Mouse (Mus musculus): Measurements from ENCODE around the gene Gm42417.

Gm42417 gene

DNA sequence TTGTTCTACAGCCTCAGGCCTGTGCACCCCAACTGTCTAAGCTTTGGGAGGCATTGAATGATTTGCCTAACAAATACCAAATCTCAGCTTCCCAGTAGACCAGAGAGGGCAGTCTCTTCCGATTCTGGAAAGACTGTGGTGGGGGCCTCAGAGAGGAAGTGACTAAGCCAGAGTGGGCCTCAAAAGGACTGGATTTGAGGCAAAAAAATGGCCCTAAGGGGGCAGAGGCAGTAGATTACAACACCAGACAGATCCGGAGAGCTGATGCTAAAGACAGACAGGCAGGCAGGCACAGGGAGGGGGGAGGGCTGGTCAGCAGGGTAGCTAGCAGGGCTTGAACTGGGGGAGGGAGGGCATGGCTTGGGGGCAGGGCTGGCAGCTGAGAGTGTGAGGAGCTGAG lies 27.2 kb upstream of the Gm42417 start:
- in situ Hi-C loops (cut with MboI; ENCODE audit: low sequenced_read_pairs) = no loop called here

DNA sequence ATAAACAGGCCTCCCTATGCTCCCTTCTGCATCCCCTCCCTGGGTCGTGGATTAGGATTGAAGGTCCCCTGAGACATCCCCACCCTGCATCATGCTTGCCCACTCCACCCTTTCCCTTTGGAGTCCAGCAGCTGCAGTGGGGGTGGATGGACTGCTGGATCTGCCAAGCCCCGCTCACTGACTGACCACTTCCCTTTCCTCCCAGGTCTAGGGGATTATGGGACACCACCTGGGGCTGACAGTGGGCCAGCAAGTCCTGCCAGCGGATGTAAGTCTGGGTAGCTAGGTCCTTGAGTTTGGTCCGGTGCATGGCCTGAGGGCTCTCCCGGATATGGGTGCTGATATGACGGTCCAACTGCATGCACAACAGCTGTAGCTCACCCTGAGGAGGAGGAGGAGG lies 24.9 kb upstream of the Gm42417 start:
- in situ Hi-C loops (cut with MboI; ENCODE audit: low sequenced_read_pairs) = no loop called here

DNA sequence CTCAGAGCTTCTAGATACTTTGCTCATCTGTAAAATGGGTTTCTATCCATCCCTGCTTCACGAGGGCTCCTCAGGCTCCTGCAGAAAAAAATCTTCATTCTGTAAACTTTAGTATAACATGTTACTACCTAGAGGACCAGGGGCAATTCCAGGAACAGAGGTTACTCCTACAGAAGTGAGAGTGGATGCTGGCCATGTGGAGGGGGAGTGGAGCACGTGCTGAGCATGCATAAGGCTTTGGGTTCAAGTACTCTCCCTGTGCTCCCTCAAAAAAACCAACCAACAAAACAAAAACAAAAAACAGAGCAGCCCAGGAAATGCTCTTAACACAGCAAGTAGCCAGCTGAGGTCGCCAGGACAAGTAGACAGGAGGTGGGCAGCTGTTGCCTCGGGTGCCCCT lies 24.4 kb upstream of the Gm42417 start:
- in situ Hi-C loops (cut with MboI; ENCODE audit: low sequenced_read_pairs) = no loop called here

DNA sequence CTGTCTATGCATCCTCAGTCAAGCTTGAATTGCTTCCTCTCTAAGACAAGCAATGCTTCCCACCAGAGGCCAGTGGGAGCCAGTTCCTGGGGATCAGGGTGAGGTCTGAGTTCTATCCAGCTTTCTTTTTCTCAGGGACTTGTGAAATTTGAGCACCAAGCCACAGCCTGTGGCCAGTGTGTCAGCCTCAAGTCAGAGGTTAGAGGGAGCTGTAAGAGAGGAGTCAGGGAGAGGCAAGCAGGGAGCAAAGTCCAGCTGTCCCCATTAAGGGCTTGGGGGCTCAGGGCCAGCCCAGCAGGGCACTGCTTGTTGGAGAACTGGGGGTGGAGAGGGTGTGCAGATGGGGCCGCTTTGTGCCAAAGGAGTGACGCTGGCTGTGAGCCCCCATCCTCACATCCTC lies 24.0 kb upstream of the Gm42417 start:
- in situ Hi-C loops (cut with MboI; ENCODE audit: low sequenced_read_pairs) = no loop called here

DNA sequence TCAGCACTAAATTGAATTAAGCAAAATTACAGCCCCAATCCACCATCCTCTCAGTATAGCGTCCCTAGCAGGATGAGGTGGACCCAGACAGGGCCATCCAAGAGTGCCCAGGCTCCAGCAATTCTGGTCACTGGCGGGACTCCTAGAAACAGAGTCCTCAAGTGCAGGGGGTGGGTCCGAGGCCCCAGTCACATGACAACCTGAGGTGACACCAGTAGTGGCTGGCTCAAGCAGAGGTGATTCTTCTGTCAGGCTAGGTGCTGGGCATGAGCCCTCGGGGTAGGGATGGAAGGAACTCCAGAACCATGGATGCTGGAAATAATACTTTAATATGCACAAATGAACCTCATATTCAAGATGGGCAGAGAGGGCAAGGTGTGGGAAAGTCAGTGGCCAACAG lies 23.2 kb upstream of the Gm42417 start:
- in situ Hi-C loops (cut with MboI; ENCODE audit: low sequenced_read_pairs) = no loop called here

DNA sequence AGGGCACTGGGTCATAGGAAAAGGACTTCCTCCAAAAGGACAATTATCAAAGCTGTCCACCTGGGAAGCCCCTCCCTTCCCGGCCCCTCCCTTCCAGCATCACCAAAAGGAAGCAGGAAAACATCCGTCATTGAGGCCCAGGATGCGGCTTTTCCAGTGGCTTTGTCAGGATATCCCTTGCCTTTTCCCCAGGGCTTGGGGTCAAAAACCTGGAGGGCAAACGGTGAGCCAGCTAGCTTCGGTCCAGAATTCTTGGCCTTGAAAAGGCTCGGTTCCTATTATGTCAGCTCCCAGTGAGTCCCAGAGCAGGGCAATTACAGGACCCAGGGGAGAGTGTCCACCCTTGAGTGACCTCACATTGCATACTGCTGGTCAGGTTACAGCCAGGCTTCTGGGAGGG lies 21.7 kb upstream of the Gm42417 start:
- in situ Hi-C loops (cut with MboI; ENCODE audit: low sequenced_read_pairs) = no loop called here

DNA sequence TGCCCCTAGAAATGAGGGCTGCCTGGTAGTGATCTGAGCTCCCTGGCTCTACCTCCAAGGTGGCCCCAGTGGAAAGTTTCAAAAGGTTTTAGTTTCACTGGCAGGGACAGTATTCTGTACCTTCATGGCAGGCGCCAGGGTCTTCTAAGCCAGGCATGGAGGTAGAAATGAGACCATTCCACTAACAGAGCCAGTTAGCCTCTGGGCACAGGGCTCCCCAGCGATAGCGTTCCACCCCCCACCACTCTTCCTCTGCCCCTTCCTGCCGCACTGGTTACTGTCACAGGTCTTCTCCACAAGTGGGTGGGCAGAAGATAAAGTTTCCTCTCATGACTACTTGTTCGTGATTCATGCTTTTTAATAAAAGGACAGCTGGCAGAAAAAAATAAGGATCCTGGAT lies 20.7 kb upstream of the Gm42417 start:
- in situ Hi-C loops (cut with MboI; ENCODE audit: low sequenced_read_pairs) = loop anchor here (10.0 kb wide), 1 partner anchor 75 kb away; no protein-coding TSS in a partner anchor

DNA sequence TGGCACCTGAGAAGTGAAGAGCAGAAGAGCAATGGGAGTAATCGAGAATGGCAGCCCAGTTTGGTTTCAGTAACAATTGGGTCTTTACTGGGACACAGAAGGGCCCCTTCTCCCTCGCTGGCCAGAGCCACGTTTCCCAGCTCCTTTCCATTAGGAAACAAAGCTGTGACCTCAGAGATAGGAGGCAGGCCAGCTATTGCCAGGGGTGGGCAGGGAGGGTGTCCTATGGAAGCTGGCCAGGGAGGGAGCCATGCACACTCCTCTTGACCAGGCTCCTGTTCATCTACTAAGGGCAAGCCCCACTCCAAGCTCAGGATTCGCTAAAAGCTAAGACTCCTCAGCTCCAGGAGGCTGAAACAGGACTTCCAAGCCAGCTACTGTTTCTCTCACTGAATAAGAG lies 20.0 kb upstream of the Gm42417 start:
- in situ Hi-C loops (cut with MboI; ENCODE audit: low sequenced_read_pairs) = loop anchor here (10.0 kb wide), 1 partner anchor 76 kb away; no protein-coding TSS in a partner anchor

DNA sequence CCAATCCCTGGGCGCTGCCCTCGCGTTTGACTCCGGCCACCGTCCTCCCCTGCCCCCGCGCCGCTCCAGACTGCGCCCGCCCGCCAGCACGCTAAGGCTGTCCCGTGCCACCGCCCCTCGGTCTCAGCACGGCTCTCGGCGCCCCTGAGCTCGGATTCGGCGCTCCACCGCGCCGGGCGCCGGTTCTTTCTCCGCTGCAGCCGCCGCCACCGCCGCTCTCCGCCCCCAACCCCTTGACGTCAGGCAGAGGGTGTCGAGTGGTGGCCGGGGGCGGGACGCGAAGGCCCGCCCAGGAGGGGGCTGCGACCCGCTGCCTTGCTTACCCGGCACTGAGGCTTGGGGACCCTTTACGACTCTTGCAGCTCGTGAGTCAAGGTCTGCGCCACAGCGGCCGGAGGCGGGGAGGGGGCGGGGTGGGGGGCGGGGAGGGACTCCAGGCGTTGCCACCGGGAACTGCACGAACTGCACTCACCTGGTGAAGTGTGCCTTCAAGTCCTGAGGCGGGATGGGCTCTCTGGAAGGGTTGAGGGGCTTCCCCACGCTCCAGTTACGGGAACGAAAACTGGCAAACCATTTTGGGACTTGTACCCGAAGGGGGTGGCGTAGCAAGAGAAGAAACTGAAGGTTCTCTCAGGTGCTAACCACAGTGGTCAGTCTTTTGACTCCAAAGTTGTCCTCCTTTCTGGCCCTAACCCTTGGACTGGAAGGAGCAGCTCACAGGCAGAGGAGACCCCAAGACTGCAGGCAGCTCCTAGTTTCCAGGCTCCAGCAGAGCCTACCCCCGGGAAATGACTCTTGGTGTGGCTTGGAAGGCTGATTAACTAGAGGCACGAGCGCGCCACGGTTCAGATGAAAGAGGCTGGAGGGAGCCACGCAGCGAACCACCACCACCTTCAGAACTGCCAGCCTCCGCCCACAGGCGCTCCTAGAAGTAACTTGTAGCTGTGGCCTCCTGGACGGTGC lies 19.1 kb upstream of the Gm42417 start, which contains the start of gene Sema4c:
Gene Sema4c (minus strand): TSS at position 319 of the 963 bp plus-strand sequence.
- in situ Hi-C loops (cut with MboI; ENCODE audit: low sequenced_read_pairs) = loop anchor here (10.0 kb wide), 1 partner anchor 76 kb away; no protein-coding TSS in a partner anchor

DNA sequence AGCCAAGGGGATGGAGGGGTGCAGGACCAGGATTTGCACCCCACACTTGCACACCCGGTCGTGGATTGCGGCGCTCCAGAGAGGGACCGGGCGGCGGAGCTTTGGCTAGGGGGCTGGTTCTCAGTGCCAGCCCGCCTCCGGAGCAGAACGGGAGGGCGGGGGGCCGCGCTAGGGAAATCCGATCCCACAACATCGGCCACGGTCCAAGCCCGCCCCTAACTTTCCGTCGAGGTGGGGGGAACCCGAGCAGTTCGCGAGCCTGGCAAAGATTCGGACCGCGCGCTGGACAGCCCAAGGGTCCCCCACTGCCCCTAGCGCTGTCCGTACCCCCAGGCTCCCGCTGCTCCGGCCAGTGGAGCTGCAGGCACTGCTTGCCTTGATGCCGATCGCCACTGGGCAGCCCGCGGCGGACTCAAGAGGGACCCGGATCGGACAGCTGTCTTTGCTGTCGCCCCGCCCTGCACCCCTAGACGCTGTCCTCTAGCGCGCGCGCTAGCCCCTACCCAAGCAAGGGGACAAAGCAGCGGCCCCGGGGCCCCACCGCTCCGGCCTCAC lies 18.3 kb upstream of the Gm42417 start:
- in situ Hi-C loops (cut with MboI; ENCODE audit: low sequenced_read_pairs) = loop anchor here (10.0 kb wide), 1 partner anchor 77 kb away; no protein-coding TSS in a partner anchor

DNA sequence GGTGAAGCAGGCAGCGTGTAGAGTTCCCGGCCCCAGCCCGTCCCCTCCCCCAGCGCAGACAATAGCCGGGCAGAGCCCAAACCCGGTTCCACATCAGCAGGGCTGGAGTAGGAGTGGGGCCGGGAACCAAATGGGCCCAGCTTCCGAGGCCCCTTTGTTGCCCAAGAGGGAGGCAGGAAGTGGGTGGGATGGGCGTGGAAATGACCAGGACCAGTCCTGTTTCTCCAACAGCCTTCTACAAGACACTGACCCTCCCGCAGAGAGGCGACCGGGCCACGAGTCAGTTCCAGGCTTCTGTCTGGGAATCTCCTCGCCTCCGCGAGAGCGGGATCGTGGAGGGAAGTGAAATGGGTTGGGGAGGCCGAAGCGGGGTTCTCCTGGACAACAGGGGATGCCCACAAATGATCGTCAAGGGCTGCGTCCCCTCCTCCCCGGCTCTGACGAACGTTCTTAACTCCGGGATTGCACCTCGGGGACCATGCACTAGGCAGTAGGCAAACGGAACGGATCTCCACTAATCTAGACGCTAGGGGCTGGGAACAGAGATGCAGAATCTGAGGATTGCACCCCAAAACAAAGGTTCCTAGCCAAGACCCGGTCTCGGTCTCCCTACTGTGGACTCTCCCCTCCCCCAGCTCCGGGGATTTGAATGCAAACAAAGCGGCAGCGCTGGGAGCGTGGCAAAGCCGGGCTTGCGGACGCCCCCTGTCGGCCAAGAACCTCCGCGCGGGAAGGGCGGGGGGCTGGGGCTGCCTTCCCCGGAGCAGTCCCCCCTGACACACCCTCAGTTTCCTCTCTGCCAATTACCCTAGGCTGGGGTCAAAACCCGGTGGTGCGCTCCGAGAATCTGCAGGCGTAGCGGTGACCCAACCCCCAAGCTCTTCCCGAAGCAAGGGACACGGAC lies 17.6 kb upstream of the Gm42417 start:
- in situ Hi-C loops (cut with MboI; ENCODE audit: low sequenced_read_pairs) = loop anchor here (10.0 kb wide), 1 partner anchor 78 kb away; no protein-coding TSS in a partner anchor

DNA sequence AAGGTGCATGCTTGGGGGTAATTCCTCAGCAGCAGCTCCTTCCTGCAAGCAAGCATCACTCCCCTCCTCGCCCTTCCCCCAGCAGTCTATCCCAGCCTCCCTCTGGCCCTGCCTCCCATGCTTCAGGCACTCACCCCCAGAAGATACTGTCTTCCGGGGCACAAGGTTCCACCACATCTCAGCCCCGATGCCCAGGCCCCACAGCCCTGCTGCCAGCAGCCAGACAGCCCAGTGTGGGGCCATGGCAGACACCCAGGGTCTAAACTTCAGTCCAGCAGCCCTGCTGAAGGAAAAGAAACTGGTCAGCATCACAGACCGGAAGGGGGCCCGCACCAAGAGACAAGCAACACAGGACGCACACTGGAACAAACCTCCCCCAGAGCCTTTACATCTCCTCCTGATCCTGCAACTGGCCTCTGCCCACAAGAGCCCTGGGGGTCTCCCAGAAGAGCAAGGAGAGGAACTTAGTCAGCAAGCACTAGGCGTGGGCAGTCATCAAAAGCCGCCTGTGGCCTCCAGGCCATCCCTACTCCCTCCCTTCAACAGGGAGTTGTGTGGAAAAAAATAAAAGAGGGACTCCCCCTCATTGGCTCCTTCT lies 16.7 kb upstream of the Gm42417 start:
- in situ Hi-C loops (cut with MboI; ENCODE audit: low sequenced_read_pairs) = loop anchor here (10.0 kb wide), 1 partner anchor 79 kb away; no protein-coding TSS in a partner anchor

DNA sequence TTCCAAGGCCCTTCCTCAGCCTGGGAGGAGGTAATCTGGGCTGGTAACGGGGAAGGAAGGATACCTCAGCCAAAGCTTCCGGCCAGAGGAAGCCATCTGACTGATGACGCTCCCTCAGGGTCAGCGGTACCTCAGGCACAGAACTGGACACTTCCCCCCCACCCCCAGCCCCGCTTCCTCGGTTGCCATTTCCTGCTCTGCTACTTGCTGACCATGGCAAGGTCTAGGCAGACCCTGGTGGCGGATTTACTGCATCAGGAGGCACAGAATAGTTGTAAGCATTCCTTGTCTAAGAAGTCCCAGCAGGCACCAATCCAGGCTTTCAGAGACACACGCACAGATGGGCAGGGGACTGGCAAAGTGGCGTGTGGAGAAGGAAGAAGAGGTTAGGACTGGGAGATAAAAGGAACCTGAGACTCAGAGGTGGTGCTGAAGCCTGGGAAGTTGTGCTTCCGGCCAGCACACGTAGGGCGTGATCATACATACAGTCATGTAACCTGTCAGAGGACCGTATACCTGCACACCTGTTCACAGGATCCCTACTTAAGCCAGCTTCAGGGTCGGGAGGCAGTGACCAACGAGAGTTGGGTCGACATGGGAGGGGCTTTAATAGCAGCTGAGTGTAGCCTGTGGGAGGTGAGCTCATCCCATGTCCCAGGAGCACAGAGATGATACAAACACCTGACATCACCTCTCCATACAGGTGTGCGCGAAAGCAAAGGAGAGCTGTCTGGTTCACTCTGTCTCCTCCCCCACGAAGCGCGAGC lies 15.6 kb upstream of the Gm42417 start:
- in situ Hi-C loops (cut with MboI; ENCODE audit: low sequenced_read_pairs) = loop anchor here (10.0 kb wide), 1 partner anchor 80 kb away; no protein-coding TSS in a partner anchor

DNA sequence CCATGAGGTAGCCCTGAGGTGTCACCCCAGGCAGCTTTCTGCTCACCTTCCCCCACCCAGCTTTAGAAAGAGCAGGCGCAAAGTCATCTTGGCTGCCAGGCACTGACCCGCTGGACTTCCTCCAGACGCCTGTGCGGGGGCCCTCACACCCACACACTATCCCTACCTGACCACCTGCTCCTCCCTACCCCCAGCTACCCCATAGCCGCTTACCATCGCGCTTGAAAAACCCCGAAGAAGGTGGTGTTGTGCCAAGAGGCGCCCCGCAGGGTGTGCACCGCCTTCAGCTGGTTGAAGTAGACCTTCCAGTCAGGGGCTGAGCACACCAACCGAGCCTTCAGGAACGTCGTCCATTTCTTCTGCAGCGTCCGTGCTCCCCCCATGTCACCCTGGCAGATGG lies 13.3 kb upstream of the Gm42417 start:
- in situ Hi-C loops (cut with MboI; ENCODE audit: low sequenced_read_pairs) = loop anchor here (10.0 kb wide), 1 partner anchor 82 kb away; no protein-coding TSS in a partner anchor

DNA sequence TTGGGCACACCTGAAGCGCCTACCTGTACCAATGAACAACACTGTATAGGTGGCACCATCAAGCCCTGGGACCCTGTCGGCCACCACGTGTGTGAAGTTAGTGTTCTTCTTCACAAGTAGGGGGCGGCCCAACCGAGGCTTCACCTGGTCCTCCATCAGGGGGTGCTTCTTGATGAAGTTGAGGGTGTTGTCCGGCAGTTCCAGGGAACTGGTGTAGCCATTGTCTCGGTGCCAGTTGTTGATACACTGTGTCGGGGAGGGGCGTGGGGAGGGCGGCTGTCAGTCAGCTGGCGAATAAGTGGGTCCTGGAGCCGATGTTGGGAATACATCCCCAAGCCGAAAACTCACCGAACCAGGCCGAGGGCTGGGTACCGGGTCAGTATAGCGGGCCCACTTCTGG lies 12.7 kb upstream of the Gm42417 start:
- in situ Hi-C loops (cut with MboI; ENCODE audit: low sequenced_read_pairs) = loop anchor here (10.0 kb wide), 1 partner anchor 83 kb away; no protein-coding TSS in a partner anchor

DNA sequence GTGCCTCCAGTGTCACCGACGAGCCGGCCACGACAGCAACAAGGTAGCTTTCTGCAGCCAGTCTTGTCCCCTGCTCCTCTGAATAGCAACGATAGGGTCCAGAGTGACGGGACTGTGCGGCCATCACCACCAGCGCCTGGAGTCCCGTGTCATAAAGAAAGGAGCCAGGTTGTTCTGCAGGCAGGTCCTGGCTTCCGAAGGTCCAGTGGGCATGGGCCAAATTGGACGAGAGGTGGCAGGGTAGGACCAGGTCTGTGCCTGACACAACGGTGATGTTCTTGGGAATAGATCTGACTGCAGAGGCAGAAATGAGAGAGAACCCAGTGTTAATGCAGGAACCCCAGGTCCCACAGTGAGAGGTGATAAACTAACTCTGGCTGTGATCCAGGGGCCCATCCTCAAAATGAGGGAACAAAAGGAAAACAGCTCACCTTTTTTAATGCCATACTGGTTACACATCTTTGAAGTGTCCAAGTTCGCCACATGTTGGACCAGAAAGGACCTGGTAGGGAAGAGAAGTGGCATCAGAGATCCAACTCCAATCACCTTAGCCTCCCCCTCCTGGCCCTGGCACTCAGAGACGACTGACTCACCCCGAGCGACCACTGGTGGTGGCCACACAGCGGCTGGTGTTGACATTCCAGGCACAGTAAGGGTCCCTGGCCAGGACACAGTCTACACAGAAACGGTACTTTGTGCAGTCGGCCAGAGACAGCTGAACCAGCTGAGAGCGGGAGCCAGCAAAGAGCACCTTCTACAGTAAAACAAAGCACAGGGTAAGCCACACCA lies 11.0 kb upstream of the Gm42417 start:
- in situ Hi-C loops (cut with MboI; ENCODE audit: low sequenced_read_pairs) = loop anchor here (10.0 kb wide), 1 partner anchor 85 kb away; no protein-coding TSS in a partner anchor

DNA sequence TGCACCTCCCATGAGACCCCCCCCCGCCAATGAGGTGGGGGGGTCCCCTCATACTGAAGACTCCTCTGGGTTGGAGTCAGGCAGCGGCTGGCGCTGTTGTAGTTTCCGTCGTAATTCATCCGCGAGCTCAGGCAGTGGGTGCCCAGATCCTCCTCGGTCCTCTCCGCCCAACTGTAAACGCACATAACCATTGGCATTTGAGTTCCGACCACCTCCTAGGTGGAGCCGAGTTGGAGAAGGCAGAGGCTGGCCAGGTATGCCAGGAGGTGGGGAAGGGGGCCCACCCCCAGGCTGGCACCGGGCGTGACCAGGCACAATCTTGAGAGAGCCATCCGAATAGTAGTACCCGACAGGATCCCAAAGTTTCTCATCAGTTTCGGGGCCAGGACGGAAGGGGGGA lies 10.3 kb upstream of the Gm42417 start:
- in situ Hi-C loops (cut with MboI; ENCODE audit: low sequenced_read_pairs) = no loop called here

DNA sequence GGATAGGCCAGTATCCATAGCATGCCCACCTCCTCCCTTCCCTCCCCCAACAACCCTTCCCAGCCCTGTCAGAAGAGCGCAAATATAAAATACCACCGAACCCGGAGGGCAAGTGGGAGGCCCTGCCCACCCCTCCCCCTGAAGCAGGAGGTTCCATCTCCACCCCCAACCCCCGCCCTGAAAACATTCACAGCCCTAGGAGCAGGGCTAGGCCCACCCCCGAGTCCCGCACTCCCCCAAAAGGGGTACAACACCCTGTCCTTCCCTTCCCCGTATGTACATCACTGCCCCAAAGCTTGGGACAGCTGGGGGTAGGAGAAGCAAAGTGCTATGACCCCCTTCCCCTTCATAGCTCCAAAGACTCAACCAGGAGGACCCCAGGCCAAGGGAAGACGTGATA lies 9.5 kb upstream of the Gm42417 start:
- in situ Hi-C loops (cut with MboI; ENCODE audit: low sequenced_read_pairs) = no loop called here

Measured in CH12F3 (cell line).